Mouse (Mus musculus) cerebellum, adult 2 months (tissue): ENCODE measurements around the gene Pif1.

Experiments used
- CTCF ChIP-seq: fragments of 200-500 bp; IDR thresholded peaks from 2 replicates; pipeline ENCODE4 v1.5.1; 2011; ENCODE audit warnings: low read depth, mild to moderate bottlenecking, control low read depth, low read length, moderate library complexity, borderline replicate concordance; ENCODE audit not compliant: insufficient read depth
- POLR2A ChIP-seq: fragments of 200-500 bp; IDR thresholded peaks from 2 replicates; pipeline ENCODE4 v1.6.1; 2011; ENCODE audit warnings: low read length, control low read depth, borderline replicate concordance; ENCODE audit not compliant: insufficient read depth

DNA sequence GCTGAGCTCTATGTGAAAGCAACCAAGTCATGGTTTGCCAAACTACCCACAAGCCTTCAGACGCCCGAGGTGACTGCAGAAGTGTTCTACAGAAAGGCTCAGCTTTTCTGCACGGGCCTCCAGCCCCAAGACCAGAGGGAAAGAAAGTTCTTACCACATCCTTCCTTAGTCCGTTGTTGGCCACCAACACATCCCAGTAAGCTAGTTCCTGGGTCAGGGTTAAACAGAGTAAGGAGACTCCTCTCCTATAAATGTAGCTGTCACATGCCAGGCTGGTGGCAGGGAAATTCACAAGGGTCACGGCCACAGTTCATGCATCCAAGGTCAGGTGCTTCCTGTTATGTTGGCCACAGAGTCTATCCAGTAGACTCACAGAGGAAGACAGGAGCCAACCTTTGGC, 34.8 kb upstream of the Pif1 start:
- TF ChIP-seq POLR2A (no peak), CTCF (no peak)
